Mouse (Mus musculus) gastrocnemius, postnatal 14 days (tissue): ENCODE data around the gene Rexo1. TPM values are rescaled to one million over a fixed set of nuclear protein-coding genes. Genes with fewer than 3 reads are reported as not detected.

Experiments used
- DNase-seq: peaks from one replicate; pipeline ENCODE4 v3.0.0; 2021; ENCODE audit warnings: mixed read lengths
- intact Hi-C: fragments of 180-260 bp; cut with DNase I; formaldehyde crosslinking; loops from one replicate; pipeline ENCODE4 v1.15.1; 2025; ENCODE audit warnings: low total_unique reads
- total RNA-seq, 2 experiments: library from RNA; stranded (reverse); gene quantifications; 2 replicates each; pipeline ENCODE4 v1.2.3; 2021

Gene Rexo1
- total RNA-seq, 2 experiments from 2014 or later, result 9.8 to 11.1 TPM

- DNase-seq, result no peak
- intact Hi-C loops, result no loop called here
Observed at GRCm38 (mm10) chr10:80586407-80587304, 25.3 kb upstream of the Rexo1 start.

GRCm38 (mm10) chr10:80585581-80585980 lies 24.2 kb upstream of the Rexo1 start:
- no peak for DNase-seq
- intact Hi-C loops, result no loop called here

DNA sequence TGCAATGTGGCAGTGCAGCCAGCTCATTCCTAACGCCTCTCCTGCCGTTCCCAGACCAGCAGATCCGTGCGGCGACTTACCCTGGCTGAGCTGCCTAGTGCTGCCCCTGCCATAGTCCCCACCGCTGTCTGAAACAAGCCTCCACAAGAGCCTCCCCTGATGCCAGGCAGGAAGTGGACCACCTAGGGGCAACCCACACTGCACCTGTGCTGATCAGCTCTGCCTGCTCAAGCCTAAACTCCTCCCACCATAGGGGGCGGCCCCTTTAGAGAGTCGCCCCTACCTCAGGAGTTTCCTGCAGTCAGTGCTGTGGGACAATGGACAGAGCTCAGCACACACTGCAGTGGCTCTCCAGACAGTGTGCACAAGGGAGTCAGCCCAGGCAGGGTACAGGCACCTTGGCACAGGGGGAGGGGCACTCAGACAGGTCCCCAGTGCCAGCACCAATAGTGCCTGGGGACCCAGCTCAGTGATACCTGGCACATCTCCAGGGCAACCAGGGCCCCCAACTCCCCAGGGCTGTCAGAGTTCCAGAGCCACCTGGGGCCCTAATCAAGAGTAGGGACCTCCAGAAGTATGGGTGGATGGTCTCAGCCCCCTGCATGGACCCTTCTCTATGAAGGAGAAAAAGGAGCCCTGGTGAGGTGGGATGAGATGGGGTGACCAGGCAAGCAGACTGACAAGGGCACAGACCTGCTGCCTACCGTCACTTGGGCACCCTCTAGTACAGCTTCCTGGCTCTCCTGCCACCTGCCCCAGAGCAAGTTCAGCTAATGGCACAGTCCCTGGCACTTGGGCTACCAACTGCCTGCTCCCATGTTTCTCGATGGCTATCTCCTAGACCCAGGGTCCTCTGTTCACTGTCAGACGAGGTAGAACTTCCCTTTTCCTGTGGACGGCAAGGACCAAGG lies 23.5 kb upstream of the Rexo1 start:
- DNase-seq, result no peak
- intact Hi-C loops, result no loop called here

GRCm38 (mm10) chr10:80584045-80584488 lies 22.7 kb upstream of the Rexo1 start:
- intact Hi-C loops, result no loop called here
- no peak for DNase-seq

DNA sequence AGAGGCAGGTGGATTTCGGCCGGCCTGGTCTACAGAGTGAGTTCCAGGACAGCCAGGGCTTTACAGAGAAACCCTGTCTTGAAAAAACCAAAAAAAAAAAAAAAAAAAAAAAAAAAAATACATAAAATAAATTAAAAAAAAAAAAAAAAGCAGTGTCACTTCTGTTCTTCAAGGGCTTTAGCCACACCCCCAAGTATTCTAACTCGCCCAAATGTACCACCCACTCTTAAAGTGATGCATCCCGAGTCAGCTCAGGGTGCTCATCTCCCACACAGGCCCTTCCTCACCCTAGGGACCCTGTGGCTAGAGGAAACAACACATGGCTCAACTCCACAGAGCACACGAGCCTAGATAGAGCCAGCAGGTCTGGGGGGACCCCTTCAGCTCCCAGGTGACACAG lies 21.7 kb upstream of the Rexo1 start:
- intact Hi-C loops, result no loop called here
- no peak for DNase-seq

- DNase-seq, result no peak
- intact Hi-C loops, result loop anchor here (5.0 kb wide), 1 partner anchor 108 kb away; no protein-coding TSS in a partner anchor
Observed at GRCm38 (mm10) chr10:80578911-80579310, 17.6 kb upstream of the Rexo1 start.

GRCm38 (mm10) chr10:80578131-80578750 lies 16.9 kb upstream of the Rexo1 start:
- intact Hi-C loops, result loop anchor here (5.0 kb wide), 1 partner anchor 109 kb away; no protein-coding TSS in a partner anchor
- peak; percentile 86 for DNase-seq

GRCm38 (mm10) chr10:80577195-80578130 lies 16.1 kb upstream of the Rexo1 start, which contains the start of gene Klf16:
Klf16 (minus strand) TSS chr10:80577321.
- intact Hi-C loops, result loop anchor here (5.0 kb wide), 1 partner anchor 110 kb away; no protein-coding TSS in a partner anchor
- DNase-seq, result peak; percentile 98

DNA sequence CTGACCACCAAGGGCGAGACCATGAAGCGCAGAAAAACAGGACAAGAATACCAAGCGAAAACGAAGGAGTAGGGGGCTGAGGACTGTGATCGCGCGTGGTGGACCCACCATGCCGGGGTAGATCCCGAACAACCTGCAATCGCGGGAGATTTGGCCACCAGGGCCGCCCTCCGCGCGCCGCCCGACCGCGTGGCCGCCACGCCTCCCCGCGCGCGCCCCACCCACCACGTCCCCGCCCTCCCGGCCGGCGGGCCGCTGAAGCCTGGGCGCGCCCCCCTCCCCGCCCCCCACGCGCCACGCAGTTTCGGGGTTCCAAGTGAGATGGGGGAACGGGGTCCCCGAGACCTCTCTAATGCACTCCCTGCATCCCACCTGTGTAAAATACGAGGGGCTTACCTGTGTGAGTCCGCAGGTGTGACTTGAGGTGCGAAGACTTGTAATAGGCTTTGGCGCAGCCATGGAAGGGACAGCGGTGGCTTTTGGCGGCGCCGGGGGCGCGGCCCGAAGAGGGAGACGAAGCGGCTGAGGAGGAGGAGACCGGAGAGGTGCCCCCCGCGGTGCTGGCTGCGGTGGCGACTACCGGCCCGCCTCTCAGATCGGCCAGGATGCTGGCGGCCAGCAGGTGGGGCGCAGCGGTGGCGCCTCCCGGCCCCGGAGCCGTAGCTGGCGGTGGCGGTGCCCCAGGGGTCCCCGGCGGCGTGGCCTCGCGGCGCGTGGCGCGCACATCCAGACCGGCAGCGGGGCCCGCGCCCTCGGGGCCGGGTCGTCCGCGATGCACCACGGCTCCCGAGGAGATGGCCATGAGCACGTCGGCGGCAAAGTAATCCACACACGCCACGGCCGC lies 15.2 kb upstream of the Rexo1 start:
- DNase-seq, result peak; percentile 55
- intact Hi-C loops, result loop anchor here (5.0 kb wide), 1 partner anchor 111 kb away; no protein-coding TSS in a partner anchor

GRCm38 (mm10) chr10:80575925-80576324 lies 14.6 kb upstream of the Rexo1 start:
- intact Hi-C loops, result loop anchor here (5.0 kb wide), 1 partner anchor 111 kb away; no protein-coding TSS in a partner anchor

GRCm38 (mm10) chr10:80574896-80575295 lies 13.5 kb upstream of the Rexo1 start:
- DNase-seq, result no peak
- intact Hi-C loops, result loop anchor here (5.0 kb wide), 1 partner anchor 112 kb away; no protein-coding TSS in a partner anchor

More at GRCm38 (mm10) chr10:80575925-80576324, 14.6 kb upstream of the Rexo1 start:
- DNase-seq, result no peak

- intact Hi-C loops, result no loop called here
- DNase-seq, result no peak
Observed at GRCm38 (mm10) chr10:80573944-80574343, 12.6 kb upstream of the Rexo1 start.

DNA sequence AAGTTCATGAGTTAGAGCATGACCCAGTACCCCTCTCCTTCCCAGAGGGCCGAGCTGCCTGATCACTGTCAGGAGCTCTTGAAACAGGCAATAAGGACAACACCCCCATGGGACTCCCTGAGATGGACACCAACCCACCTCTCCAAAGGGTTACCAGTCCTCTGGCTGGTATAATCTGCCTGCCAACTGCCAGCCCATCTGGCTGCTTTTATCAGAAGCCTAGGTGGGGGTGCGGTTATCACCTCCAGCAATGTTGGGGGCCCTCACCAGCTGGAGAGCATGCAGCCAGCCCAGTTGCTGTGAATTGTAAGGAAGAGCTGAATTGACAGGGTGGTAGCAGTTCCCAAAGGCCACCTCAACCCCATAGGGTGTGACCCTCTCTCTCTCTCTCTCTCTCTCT lies 11.1 kb upstream of the Rexo1 start:
- intact Hi-C loops, result no loop called here
- no peak for DNase-seq

DNA sequence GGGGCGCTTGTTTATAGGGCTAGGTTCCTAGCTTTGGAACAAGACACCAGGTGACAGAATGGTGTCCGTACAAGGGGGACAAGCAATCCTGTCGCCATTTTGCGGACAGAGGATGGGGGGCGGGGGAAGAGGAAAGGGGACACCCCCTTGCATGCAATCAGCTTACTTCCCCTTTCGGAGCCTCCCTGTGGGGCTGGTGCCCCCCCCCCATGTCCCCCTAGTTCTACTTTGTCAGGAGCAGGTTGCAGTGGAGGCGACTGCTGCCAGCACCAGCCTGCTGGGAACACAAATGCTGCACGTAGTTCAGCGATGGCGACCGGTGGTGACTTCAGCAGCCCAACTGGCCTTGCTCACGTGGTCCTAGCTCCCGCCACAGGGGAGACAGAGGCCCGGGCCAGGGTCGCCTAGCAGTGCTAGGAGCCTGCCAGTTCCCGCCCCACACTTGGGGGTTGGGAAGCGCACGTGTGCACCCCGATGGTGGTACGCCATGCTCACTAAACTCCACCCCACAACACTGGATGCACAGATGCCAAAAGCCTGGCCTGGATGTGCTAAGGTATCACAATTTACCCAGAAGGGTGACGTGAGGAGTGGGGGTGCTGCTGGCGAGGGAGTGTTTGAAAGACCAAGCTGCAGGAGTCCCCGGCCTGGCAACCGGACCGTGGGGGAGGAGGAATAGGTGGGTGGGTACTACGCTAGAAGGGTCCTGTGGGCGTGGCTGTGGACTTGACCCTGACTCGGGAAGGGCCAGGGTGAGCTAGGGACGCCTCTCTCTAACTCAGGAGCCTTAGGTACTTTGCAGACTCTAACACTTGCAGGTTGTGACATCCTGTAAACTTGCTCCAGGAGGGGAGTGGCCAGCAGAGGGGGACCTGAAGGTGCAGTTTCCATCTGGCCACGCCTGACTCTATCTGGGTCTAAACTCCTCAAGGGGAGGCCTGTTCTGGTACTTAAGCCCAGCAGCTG lies 9.8 kb upstream of the Rexo1 start:
- intact Hi-C loops, result no loop called here
- DNase-seq, result peak; percentile 4

- intact Hi-C loops, result no loop called here
- DNase-seq, result no peak
Observed at GRCm38 (mm10) chr10:80570419-80570818, 9.1 kb upstream of the Rexo1 start.

DNA sequence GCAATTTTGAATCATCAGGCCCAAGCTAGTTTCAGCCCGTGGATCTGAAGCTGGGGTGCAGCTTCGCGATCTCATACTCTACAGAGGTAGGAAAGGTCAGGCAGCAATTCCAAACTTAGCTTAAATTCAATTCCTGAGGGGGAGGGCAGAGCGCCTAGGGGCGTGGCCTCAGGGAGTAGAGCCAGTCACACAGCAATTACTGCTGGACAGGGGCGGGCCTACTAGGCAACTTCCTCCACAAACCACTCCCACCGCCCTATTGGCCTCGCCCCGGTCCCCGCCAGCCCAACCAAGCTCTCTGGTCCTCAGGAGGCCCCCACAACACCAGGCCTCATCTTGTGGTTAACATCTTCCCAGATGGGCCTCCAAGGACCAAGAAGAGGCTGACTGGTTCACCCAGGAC lies 8.3 kb upstream of the Rexo1 start:
- intact Hi-C loops, result no loop called here

More for the DNA sequence above, 8.3 kb upstream of the Rexo1 start:
- peak; percentile 84 for DNase-seq
